Mouse (Mus musculus) small intestine, adult 2 months (tissue): ENCODE results near the gene Smarca4. TPM values are rescaled to one million over a fixed set of nuclear protein-coding genes. Genes with fewer than 3 reads are reported as not detected.

Experiments
- H3K27ac ChIP-seq: fragments of 200-500 bp; 2 replicates; pipeline ENCODE4 v1.5.1; 2012; ENCODE audit warnings: low read depth, low read length, control low read depth, inconsistent platforms; ENCODE audit not compliant: insufficient read depth
- H3K27me3 ChIP-seq: fragments of 200-500 bp; 2 replicates; pipeline ENCODE4 v1.6.1; 2012; ENCODE audit warnings: mild to moderate bottlenecking, moderate library complexity, low read length, inconsistent platforms; ENCODE audit not compliant: control insufficient read depth, insufficient read depth
- H3K36me3 ChIP-seq: fragments of 200-500 bp; 2 replicates; pipeline ENCODE4 v1.6.1; 2012; ENCODE audit warnings: mild to moderate bottlenecking, low read length, control low read depth, inconsistent platforms; ENCODE audit not compliant: control insufficient read depth, insufficient read depth
- H3K4me1 ChIP-seq: fragments of 200-500 bp; 2 replicates; pipeline ENCODE4 v1.6.1; 2012; ENCODE audit warnings: low read length, inconsistent platforms, mixed read lengths; ENCODE audit not compliant: control insufficient read depth, insufficient read depth, insufficient read length
- H3K4me3 ChIP-seq: fragments of 200-500 bp; 2 replicates; pipeline ENCODE4 v1.5.1; 2012; ENCODE audit warnings: low read depth, mild to moderate bottlenecking, control low read depth, inconsistent platforms, low read length, moderate library complexity
- CTCF ChIP-seq: fragments of 200-500 bp; IDR thresholded peaks from 2 replicates; pipeline ENCODE4 v1.5.1; 2012; ENCODE audit warnings: low read depth, mild to moderate bottlenecking, control low read depth, inconsistent platforms, low read length, moderate library complexity, mixed read lengths; ENCODE audit not compliant: insufficient replicate concordance, insufficient read length; ENCODE audit errors: extremely low read depth
- POLR2A ChIP-seq: fragments of 200-500 bp; IDR thresholded peaks from 2 replicates; pipeline ENCODE4 v1.6.1; 2012; ENCODE audit warnings: low read depth, mild to moderate bottlenecking, control low read depth, inconsistent platforms, low read length, moderate library complexity
- WGBS: fragments of 180-500 bp; shearing (Covaris S2); methylation state at CpG from one replicate; pipeline ENCODE4 v1.1.7; 2018; 5-methylcytosine and 5-hydroxymethylcytosine counted together
- polyA plus RNA-seq: library from polyadenylated mRNA; depleted of rRNA; stranded (reverse); fragments of >200 nt; gene quantifications from 2 replicates; pipeline ENCODE4 v1.2.3, GENCODE M21; 2012

Smarca4 gene
- polyA plus RNA-seq, 1 experiment = 34.1 TPM

DNA sequence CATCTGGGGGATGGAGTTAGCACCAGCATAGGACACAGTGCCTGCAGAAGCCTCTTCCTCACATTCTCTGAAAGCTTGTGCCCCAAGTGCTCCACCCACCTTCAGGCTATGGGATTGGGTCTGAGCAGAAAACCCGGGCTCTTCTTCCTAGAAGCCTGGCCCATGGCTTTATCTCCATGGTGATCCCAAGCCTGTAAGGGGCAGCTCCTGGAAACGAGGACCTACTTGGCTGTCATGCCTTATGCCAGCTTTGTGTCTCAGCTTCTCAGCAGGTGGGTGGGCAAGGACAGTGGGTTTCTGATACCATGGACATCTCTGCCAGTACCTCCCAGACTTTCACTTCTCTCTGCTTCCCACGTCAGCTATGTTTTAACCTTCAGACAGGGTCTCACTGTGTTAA, 37.7 kb upstream of the Smarca4 start:
- H3K36me3 ChIP-seq = peaks cover 40% of the 10 kb centered on the region
- TF ChIP-seq POLR2A = no peak
- no peak for TF ChIP-seq CTCF
- no peaks in the 10 kb centered on the region for H3K27me3 ChIP-seq
- no peaks in the 10 kb centered on the region for H3K4me1 ChIP-seq
- H3K27ac ChIP-seq = no peak overlapping the region
- H3K4me3 ChIP-seq = no peak overlapping the region
- WGBS = 71% methylated on average over 3 of the region's 3 CpGs

DNA sequence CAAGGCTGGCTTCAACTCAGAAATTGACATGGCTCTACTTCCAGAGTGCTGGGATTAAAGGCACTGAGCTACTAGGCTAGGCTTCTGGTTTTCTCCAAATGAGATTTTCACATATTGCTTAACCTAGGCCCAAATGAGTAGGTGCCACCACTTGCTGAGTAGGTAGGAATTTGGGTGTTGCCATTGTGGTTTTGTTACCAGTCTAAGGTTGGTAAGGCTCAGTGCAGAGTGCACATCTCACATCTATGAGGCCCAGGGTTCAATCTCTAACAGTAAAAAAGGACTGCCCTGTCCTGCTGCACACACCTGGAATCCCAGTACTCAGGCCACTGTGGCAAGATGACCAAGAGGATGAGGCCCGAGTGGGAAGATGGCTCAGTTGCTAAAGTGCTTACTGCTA, 30.6 kb upstream of the Smarca4 start:
- Histone ChIP-seq H3K4me1 (no peaks in the 10 kb centered on the region), H3K27ac (no peak overlapping the region), H3K4me3 (no peak overlapping the region), H3K36me3 (peaks cover 61% of the 10 kb centered on the region), H3K27me3 (no peaks in the 10 kb centered on the region)
- WGBS = 85% methylated on average over 1 of the region's 1 CpGs
- TF ChIP-seq CTCF (no peak), POLR2A (no peak)

DNA sequence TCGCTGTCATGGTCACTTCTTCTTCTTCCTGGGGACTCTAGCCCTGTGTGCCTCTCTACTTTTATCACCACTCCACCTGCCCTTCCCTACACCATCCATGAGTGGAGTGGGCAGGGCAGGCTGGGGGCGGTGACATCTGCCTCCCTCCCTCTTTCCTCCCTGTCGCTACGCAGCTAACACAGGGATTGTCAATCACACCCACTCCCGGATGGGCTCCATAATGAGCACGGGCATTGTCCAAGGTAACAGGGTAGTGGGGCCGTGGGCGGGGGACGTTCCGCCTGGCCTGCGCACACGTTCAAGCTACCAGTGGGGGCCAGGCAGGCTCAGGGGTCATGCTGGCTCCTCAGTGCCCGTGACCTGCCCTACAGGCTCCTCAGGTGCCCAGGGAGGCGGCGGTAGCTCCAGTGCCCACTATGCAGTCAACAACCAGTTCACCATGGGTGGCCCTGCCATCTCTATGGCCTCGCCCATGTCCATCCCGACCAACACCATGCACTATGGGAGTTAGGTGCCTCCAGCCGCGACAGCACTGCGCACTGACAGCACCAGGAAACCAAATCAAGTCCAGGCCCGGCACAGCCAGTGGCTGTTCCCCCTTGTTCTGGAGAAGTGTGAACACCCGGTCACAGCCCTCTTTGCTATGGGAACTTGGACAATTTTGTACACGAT, 28.2 kb upstream of the Smarca4 start:
- WGBS = 81% methylated on average over 23 of the region's 23 CpGs
- H3K27me3 ChIP-seq = no peaks in the 10 kb centered on the region
- no peak overlapping the region for H3K4me3 ChIP-seq
- peaks cover 53% of the 10 kb centered on the region for H3K36me3 ChIP-seq
- TF ChIP-seq POLR2A = no peak
- no peak for TF ChIP-seq CTCF
- no peak overlapping the region for H3K27ac ChIP-seq
- no peaks in the 10 kb centered on the region; the same call in 1 of the 2 replicates for H3K4me1 ChIP-seq

DNA sequence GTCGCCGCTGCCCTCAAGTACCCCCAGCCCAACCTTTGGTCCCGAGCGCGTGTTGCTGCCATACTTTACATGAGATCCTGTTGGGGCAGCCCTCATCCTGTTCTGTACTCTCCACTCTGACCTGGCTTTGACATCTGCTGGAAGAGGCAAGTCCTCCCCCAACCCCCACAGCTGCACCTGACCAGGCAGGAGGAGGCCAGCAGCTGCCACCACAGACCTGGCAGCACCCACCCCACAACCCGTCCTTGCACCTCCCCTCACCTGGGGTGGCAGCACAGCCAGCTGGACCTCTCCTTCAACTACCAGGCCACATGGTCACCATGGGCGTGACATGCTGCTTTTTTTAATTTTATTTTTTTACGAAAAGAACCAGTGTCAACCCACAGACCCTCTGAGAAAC, 27.6 kb upstream of the Smarca4 start:
- peaks cover 48% of the 10 kb centered on the region for H3K36me3 ChIP-seq
- no peak overlapping the region for H3K27ac ChIP-seq
- H3K4me3 ChIP-seq = no peak overlapping the region
- H3K4me1 ChIP-seq = no peaks in the 10 kb centered on the region; the same call in 1 of the 2 replicates
- WGBS = 82% methylated on average over 8 of the region's 8 CpGs
- H3K27me3 ChIP-seq = no peaks in the 10 kb centered on the region
- TF ChIP-seq CTCF (no peak), POLR2A (no peak)

DNA sequence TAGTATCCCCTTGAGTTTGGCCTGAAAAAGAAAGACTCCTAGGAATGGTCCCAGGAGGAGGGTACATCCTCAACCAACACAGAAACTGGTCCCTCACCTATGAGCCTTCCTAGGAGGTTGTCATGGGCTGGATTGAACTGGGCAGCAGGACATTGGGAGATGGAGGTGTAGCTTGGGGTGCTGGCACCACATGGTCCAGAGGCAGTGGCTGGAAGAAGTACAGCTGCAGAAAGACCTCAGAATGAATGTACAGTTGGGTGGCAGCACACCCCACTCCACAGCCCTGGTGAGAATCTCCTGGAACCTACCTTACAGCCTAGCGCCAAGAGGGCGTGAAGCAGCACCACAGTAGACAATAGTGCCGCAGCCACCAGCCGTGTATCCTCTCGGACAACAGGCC, 26.4 kb upstream of the Smarca4 start:
- peaks cover 43% of the 10 kb centered on the region for H3K36me3 ChIP-seq
- no peak overlapping the region for H3K27ac ChIP-seq
- no peak overlapping the region for H3K4me3 ChIP-seq
- 92% methylated on average over 5 of the region's 5 CpGs for whole genome bisulfite sequencing
- H3K4me1 ChIP-seq = peaks cover 4% of the 10 kb centered on the region; the same call in 1 of the 2 replicates
- no peak for TF ChIP-seq CTCF
- TF ChIP-seq POLR2A = no peak
- no peaks in the 10 kb centered on the region for H3K27me3 ChIP-seq

DNA sequence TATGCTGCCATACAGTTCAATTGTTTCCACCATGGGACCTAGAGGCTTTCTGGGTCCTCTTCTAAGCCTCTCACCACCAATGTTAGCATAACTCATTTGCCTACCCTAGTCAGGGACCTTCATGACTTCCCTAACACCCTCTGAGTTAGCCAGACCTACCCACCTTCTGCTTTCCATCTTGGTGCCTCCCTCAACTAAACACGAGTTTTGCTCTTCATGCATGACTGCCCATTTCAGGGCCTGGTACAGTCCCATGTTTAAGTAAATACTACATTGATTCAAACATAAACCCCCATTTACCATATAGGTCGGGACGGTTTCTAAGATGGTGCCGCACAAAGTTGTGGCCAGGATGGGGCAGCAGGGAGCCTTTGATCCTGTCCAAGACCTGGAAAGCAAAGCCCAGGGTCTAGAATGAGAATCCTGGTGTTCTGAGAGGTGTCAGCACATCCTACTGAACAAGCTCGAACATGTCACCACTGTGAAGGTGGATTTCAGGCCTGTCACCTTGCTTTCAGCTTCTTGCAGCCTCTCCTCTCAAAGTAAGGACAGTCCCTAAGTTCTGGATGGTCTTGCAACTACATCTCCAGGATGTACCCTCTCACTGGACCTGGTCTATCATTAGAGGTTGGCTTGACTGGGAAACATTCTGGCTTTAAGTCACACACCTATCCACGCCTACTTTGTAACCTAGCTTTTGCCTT, 24.7 kb upstream of the Smarca4 start:
- Histone ChIP-seq H3K4me3 (no peak overlapping the region), H3K27ac (no peak overlapping the region), H3K27me3 (no peaks in the 10 kb centered on the region), H3K4me1 (peaks cover 4% of the 10 kb centered on the region; the same call in 1 of the 2 replicates), H3K36me3 (peaks cover 36% of the 10 kb centered on the region)
- WGBS = 76% methylated on average over 6 of the region's 6 CpGs
- TF ChIP-seq CTCF (no peak), POLR2A (no peak)
